Mouse (Mus musculus) left cerebral cortex, postnatal 4 days (tissue): Measurements from ENCODE around the gene Slc15a1. TPM values are rescaled to one million over a fixed set of nuclear protein-coding genes. Genes with fewer than 3 reads are reported as not detected.

Experiments used
- DNase-seq: peaks from one replicate; pipeline ENCODE4 v3.0.0-alpha.2; 2022
- intact Hi-C: fragments of 180-260 bp; cut with DNase I; formaldehyde crosslinking; loops from one replicate; pipeline ENCODE4 v1.15.1; 2025
- total RNA-seq, 2 experiments: library from RNA; stranded (reverse); gene quantifications; 2 replicates each; pipeline ENCODE4 v1.2.3; 2021

Slc15a1 gene
- total RNA-seq, 2 experiments from 2014 or later, result 0.28 TPM; not detected in 1

DNA sequence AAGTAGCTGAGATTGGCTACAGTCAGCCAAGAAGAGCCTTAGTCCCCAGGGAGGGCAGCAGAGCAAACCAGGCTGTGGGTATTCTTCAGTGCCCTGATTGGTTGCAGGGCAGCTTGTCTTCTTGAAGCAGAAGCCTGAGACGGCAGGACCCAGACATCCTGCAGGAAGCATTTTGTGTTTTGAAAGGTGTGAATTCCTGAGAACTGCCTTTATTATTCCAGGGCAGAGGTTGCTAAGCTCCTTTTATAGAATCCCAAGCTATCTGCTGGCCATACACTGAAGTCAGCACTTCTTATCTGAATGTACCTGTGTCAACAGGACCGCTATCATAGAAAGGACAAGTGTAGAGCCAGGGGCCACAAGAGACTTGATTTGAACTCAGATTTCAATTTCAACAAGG lies 10.8 kb downstream of the Slc15a1 start:
- intact Hi-C loops, result no loop called here

DNA sequence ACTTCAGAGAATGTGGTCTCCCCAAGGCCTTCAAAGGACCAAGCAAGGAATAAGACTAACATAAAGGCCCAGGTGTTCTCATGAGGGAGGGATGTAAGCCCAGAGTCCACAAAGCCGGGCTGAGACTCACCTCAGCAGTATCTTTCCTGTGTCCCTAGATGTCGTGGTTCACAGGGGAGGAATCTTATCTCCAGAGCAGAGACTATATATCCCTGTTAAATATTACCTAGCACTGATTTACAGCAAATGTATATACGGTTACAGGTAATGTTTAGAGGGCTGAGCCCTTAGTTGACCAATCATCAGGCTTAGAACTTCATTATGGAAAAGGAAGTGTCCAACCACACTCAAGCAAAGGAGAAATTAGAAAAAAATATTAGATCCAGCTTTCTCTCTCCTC lies 11.3 kb downstream of the Slc15a1 start:
- intact Hi-C loops, result no loop called here
- no peak for DNase-seq

More for the DNA sequence above, 10.8 kb downstream of the Slc15a1 start:
- DNase-seq, result no peak

DNA sequence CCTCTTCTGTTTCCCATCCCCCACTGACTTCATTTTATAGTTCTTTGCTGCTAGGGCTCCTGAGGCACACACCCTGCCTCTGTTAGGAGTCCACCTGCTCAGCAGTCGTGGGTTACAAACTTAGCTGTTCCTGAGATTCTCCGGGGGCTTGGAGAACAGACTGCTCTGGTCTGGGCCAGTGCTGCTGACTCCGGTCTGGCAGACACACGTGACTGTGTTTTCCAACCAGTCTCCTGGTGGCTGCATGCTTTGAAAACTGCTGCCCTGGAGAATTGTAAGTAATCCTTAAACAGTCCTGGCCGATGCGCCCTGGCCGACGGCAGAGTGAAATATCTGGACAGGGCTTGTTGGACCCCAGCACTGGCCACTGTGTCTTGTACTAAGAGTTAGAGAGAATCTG lies 12.7 kb downstream of the Slc15a1 start:
- intact Hi-C loops, result no loop called here
- no peak for DNase-seq

DNA sequence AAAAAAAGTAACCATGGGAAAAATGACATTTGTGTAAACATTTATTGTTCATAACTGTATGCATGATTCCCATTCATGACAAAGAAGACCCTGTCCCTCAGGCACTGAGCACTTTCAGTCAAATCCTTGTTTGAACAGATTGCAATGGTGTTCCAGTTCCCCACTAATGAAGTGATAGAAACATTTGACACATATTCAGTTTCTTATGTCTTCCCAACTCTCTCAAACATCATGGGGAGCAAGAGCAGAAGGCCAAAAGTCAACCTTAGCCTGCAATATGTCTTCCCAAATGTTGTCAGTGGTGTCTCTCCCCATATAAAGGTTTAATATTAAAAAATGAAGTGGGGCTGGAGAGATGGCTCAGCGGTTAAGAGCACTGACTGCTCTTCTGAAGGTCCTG lies 19.3 kb downstream of the Slc15a1 start:
- intact Hi-C loops, result no loop called here
- DNase-seq, result no peak

DNA sequence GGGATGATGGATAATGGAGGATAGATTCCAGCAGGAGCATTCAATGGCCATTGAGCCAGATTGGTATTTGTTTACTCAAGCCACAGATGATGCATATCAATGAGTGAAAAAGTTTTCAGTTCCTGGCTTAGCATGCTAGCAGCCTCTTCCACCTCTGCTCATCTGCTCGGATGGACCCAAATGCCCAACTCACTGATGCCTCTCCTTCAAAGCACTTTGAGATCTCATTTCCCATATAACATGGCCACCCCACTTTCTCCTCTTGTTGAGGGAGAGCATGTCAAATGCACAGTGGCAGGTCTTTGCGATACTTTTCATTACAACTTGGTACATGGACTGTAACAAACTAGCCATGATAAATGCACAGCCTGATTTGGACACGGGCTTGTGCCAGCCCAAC lies 20.6 kb downstream of the Slc15a1 start:
- intact Hi-C loops, result no loop called here
- no peak for DNase-seq

DNA sequence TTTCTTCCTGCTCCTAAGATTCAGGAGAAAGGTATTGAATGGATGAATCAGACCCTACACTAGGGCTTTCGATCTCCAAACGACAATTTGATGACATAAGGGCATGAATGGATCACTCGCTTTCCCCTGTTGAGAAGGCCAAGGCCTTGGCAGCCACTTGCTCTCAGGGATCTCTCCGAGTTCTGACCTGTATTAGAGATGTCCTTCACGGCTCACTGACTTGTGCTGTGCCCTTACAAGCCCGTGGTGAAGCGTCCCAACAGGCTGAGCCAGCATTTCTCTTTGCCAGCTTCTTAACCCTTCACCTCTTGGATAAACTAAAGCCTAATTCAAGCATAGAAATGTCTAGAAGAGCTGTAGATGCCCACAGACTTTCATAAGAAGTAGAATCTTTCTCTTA lies 22.9 kb downstream of the Slc15a1 start:
- intact Hi-C loops, result no loop called here
- no peak for DNase-seq

DNA sequence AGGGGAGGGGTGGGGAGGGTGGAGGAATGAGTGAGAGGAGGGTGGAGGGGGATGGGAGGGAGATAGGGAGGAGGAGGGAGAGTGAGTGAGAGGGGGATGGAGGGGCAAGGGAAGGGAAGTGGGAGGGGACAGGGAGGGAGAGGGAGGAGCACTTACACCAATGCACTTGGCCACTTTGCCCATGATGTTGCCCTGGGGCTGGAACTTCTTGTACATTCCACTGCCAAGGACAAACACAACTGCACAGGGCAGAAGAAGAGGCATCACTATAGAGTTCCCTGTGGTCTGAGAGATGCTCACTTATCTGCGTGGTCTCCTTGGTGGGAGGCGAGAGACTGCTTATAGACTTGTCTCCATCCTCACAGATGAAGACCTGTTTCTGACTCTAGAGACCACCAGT lies 23.5 kb downstream of the Slc15a1 start:
- no peak for DNase-seq
- intact Hi-C loops, result no loop called here

DNA sequence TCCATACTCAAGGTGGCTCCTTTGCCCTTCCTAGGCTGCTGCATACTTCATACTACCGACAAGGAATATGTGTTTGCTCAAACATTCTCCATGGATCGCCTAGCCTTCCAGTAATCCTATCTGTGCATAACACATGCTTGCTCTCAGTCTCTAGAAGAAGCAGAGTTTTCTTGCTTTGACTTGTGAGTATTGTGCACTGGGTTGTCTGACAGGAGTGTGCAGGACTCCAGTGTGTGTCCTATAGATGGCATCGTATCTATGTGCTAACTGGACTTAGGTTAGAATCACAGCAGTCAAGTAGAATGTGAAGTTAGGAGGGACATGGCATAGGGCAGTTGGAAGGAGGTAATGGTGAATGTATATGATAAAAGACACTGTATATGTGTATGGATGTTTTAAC lies 26.0 kb downstream of the Slc15a1 start:
- intact Hi-C loops, result no loop called here
- DNase-seq, result no peak

DNA sequence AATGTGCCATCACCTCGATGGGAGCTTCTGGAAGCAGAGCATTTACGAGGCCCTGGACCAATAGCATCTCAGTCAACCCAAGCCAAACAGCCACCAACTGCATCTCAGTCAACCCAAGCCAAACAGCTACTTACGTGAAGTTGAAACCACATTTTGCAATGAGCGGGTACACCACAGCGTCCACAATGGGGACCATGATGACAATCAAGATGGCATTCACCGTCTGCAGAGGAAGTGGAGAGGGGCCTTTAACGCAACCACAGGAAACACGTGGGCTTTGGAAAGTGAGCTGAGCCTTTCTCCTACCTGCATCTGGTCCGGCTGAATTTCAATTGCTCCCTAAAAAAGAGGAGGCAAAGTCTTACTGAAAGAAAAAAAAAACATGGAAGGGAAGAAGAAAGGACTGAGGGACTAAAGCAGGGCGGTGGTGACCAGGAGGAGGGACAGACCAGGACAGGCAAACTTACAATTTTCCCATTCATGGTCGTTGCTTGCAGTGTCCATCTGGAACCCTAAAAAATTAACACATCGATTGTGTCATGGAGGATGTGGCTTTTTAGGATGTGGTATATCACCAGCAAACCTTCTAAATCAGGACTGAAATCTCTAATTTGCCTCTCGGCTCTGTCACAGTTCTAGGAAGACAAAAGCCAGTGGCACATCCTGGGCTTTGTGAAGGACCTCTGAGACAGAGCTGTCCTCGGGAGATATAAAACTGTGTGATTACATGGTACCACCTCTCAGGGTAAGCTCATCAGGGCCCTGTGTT lies 26.9 kb downstream of the Slc15a1 start:
- intact Hi-C loops, result no loop called here

DNA sequence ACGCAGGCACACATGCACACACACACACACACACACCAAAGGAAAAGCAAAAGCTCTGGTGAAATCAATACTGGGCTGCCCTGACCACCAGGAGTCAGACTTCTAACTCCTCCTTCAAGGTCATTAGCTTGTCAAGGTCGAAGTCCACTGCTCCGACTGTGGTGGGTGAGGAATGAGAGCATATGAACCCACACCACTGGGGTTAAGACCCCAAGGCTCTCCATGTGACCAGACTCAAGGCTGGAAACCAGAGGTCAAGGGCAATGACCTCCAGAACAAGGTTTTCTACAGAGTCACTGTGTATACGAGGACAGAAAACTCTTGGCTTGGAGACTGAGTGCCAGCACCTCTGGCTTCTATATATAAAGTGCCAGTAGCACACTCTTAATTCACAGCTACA lies 31.2 kb downstream of the Slc15a1 start:
- DNase-seq, result no peak
- intact Hi-C loops, result no loop called here

More for the DNA sequence above, 26.9 kb downstream of the Slc15a1 start:
- DNase-seq, result no peak

DNA sequence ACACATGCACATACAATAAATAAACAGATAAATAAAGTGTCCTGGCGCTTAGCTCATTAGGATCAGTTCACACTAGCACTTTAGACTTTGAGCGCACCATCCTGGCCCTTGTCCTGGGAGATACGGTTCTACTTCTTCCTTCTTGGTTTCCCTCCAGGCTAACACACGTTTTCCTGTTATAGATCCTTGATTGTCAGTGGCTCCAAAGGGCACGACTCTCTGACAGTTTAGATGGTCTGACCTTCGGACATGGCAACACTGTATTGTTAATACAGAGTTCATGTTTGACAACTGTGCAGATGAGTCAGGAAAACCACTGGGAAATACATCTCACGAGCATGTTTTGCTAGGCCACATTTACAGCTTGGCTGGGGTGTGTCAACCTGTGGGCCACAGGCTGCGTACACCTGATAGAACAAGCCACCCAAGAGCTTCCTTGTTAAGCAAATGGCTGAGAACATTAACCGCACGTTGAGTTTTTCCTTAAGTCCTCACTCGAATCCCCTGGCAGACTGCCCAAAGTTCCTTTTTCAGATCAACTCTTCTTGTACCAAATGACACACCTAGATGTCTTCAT lies 33.4 kb downstream of the Slc15a1 start:
- DNase-seq, result no peak
- intact Hi-C loops, result no loop called here

DNA sequence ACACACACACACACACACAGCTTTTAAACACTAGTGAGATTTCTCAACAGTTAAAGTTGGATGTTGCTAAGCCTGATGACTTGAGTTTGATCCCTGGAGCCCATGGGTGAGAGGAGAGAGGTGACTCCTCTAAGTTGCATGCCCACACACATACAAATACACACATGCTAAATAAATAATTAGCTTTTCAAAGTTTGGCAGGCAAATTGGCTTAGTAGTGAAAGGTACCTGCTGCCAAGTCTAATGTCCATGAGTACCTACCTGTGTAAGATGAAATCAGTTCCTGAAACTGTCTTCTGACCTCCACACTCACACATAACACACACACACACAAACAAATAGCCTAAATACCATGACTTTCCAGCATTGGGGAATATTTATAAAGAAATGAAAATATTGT lies 35.5 kb downstream of the Slc15a1 start:
- DNase-seq, result no peak
- intact Hi-C loops, result no loop called here

DNA sequence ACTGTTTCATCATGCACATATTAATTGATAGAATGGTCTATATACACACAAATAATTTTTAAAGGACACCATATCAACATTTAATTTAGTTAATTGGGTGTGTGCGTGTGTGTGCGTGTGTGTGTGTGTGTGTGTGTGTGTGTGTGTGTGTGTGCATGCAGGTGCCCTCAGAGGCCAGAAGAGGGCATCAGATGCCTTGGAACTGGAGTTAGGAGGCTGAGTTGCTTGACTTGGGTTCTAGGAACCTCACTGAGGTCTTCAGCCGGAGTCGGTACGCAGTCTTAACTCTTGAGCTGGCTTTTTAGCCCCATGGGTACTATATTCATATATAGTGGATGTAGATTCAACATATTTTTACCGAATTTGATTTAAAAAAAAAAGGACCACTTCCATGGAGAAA lies 37.4 kb downstream of the Slc15a1 start:
- intact Hi-C loops, result no loop called here
- no peak for DNase-seq

DNA sequence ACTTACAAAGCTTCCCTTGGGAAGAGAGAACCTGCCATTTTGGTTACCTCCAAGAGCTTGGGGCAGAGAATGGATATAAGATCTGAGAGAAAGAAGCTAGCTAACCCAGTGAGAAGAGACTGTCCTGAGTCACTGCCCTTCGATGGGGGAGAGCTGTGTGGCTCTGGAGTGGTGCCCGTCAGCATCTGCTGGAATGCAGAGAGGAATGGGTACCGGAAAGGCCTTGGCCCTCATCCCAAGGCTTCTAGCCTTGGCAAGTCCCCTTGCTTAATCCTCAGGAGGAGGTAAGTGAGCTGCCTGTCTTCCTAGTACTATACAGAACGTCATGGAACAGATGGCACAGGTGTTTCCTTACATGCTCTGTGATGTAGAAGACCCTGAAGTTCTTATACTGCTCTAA lies 38.6 kb downstream of the Slc15a1 start:
- peak; percentile 15 for DNase-seq
- intact Hi-C loops, result no loop called here

DNA sequence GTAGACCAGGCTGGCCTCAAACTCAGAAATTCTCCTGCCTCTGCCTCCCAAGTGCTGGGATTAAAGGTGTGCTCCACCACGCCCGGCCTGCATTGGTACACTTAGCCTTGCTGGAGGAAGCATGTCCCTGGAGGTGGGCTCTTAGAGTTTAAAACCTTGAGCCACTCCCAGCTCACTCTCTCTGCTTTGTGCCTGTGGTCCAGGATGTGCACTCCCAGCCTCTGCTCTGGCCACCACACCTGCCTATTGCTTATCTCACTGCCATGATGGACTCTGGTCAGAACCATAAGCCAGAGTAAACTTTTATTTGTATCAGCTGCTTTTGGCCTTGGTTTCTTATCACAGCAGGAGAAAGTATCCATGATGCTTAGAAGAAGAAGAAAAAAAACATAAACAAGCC lies 40.7 kb downstream of the Slc15a1 start:
- DNase-seq, result no peak
- intact Hi-C loops, result no loop called here

DNA sequence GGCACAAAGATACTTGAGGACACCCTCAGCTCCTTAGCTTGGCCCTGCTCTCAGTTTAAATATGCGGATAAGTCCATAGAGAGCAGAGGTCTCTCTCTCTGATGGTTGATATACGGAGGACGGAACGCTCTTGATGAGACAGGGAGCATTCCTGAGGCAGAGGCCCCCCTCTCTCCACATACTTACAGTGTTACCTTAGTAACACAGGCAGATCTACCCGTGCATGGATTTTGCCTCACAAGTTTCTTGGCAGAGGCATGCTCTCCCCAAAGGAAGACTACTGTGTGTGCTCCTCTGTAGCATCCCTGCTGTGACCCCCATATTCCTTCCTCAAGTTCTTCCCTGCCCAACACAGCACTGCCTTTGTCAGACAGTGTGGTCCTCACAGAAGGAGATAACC lies 42.3 kb downstream of the Slc15a1 start:
- DNase-seq, result no peak
- intact Hi-C loops, result no loop called here

DNA sequence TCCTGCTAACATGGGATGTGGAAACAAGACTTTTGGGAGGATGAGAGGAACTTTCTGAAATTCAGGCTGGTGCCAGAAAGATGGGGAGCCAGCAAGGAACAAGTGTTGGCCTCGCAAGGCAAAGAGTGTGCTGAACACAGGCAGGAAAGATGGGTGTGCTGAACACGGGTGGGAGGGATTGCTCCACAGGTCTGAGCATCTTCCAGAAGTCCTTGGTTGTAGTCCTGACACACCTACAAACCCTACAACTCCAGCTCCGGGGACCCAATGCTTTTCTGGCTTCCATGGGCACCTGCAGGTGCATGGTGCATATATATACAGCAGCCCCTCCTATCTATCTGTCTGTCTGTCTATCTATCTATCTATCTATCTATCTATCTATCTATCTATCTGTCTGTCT lies 44.1 kb downstream of the Slc15a1 start:
- DNase-seq, result no peak
- intact Hi-C loops, result no loop called here

DNA sequence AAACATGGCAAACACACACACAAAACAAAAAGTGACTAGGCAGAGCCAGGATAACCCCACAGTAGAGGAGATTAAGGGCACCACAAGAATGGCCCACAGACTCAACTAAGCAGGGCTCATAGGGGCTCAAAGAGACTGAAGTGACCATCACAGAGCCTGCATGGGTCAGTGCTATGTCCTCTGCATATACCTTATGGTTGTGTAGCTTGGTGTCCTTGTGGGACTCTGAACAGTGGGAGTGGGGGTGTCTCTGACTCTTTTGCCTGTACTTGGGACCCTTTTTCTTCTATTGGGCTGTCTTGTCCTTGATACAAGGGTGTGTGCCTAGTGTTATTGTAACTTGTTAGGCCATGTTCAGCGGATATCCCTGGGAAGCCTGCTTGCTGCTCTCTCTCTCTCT lies 46.5 kb downstream of the Slc15a1 start:
- no peak for DNase-seq
- intact Hi-C loops, result loop anchor here (5.0 kb wide), 1 partner anchor 181 kb away; no protein-coding TSS in a partner anchor

DNA sequence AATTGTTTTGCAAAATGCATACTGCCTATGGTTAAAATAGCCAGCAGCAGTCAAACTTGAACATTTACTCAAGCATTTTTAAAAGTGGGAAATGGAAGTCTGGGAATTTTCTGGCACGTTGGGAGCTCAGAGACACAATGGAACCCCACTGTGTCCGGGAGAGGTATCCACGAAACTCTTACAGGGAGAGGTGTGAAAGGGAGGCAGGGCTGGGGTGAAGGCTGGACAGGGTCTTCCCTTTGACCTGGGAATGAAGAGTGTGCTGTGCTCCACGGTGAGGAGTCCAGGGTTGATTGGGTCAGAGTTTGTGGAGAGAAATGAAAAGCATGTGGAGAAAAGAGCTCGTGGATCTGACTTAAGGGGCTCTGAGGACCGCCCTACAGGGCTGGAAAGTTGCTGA lies 47.5 kb downstream of the Slc15a1 start:
- no peak for DNase-seq
- intact Hi-C loops, result loop anchor here (5.0 kb wide), 1 partner anchor 180 kb away; no protein-coding TSS in a partner anchor

DNA sequence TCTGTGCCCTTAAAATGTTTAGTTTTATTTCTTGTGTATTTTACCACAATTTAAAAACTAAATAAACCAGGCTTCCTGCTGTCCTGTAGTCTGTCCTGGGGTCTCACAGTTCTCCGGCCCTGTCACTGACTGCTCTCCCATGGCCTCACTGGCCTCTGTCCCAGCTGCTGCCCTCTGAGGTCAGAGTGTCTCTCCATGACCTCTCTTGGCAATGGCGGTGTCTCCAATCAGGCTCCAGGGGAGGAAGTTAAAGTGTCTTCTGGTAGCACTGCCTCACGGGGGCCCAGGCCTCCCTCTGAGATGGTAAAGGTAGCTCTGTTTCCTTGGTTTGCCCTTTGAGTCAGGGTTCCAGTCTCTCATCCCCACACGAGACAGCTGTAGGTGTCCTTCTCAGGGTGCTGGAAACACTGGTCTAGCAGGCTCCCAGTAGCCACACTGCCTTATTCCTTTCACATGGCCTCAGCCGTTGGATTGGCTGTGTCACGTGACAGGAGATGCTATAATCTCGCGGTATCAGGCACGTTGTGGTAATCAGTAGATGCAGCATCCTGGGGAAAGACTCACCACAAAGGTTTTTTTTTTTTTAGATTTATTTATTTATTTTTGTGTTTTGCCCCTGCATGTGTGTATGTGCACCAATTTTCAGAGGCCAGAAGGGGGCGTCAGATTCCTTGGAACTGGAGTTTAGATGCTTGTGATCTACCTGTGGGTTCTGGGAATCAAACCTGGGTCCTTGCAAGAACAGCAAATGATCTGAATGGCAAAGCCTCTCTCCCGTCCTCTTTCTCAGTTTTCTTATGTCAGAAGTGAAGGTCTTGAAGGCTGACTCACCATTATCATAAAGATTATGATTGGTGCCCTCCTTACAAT lies 48.4 kb downstream of the Slc15a1 start:
- DNase-seq, result no peak
- intact Hi-C loops, result loop anchor here (5.0 kb wide), 1 partner anchor 179 kb away; no protein-coding TSS in a partner anchor

DNA sequence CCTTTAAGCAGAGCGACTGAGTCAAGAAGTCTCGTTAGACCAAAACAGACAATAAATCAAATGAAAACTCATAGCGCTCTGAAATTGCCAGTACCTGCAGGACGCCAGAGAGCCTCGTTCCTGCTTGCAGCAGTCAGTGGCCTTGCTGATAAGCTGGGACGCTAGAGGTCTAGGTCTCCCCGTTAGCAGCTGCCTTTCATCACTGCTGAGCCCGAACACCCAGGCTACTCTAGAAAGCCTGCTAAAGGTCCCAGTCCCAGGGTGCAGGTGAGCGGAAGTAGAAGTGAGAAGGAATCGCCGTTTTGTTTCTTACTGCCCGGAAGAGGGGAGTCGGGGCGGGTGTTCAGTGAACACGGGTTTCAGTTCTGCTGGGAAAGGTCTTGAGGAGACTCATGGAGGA lies 49.1 kb downstream of the Slc15a1 start:
- intact Hi-C loops, result loop anchor here (5.0 kb wide), 1 partner anchor 179 kb away; no protein-coding TSS in a partner anchor
- no peak for DNase-seq
